Mouse (Mus musculus) layer of hippocampus, adult 9-10 months (tissue): Measurements from ENCODE around the gene Gm9936.
"Not testable (repeated sequence)": the region's sequence is repeated elsewhere in the genome, so short reads cannot be mapped to it uniquely, and the experiment has no call there.

Experiments used
- DNase-seq: peaks from one replicate; pipeline ENCODE4 v3.0.0; 2022; ENCODE audit warnings: low spot score

Gm9936 gene

GRCm38 (mm10) chr5:114858582-114858981 is at the start of gene Gm9936:
TSS of gene Gm9936 (minus strand) at chr5:114858682.
- DNase-seq = no peak

- DNase-seq = no peak
These were observed 43.9 kb upstream of the Gm9936 start for GRCm38 (mm10) chr5:114902413-114902812.

DNA sequence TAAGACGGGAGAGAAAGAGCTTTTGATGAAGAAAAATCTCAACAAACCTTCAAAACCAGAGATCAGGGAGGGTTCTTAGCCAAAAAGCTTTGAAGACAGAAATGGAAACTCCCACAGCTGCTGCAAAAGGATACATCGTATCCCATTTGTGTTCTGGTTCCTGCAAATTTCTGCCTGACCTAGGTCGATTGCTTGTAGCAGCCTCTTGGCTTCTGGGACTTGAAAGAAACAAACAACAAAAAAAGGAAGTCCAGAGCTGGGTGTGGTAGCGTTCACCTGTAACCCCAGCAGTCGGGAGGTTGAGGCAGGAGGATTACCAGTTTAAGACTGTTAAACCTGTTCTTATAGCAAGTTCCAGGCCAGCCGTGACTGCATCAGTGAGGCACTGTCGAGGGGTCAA is 40.4 kb upstream of the Gm9936 start:
- DNase-seq = no peak

- DNase-seq = no peak
These were observed 38.9 kb upstream of the Gm9936 start for GRCm38 (mm10) chr5:114897374-114897793.

DNA sequence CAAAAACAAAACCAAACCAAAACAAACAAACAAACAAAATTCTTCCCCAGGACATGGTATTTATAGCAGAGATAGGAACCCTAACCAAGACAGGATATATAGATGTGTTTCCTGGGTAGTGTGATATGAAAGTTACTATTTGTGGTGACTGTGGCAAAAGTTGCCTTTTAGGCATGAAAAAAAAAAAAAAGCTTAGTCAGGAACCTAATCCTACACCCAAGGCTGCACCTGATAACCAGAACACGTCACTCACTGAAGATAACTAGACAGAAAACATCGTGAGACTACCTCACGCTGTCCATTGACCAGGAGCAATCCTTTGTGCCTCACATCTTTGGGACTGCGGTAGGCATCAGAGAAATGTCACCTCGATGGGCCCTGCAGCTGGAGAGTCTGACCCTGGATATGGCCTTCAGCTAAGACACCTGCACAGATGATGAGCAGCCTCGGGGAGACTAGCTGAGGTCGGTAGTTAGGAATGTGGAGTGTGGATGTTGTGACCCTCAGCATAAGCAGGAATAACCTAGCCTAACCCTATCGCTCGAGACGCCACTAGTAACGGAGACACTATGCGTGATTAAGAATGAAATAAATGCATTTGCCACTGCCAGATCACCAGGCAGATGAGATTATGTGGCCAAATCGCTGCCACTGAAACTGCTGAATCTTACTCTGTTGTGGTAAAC is 38.3 kb upstream of the Gm9936 start, which contains the start of gene Oasl2:
Gene Oasl2, plus strand, starts transcription at position 249 of the 686 bp plus-strand sequence.
- DNase-seq = no peak

- DNase-seq = no peak
These were observed 37.1 kb upstream of the Gm9936 start for GRCm38 (mm10) chr5:114895542-114895941.

GRCm38 (mm10) chr5:114888995-114889394 is 30.5 kb upstream of the Gm9936 start:
- DNase-seq = no peak

GRCm38 (mm10) chr5:114886801-114887200 is 28.3 kb upstream of the Gm9936 start:
- DNase-seq = no peak

GRCm38 (mm10) chr5:114883022-114883421 is 24.5 kb upstream of the Gm9936 start:
- no peak for DNase-seq

GRCm38 (mm10) chr5:114882319-114882718 is 23.8 kb upstream of the Gm9936 start:
- not testable (repeated sequence) for DNase-seq

DNA sequence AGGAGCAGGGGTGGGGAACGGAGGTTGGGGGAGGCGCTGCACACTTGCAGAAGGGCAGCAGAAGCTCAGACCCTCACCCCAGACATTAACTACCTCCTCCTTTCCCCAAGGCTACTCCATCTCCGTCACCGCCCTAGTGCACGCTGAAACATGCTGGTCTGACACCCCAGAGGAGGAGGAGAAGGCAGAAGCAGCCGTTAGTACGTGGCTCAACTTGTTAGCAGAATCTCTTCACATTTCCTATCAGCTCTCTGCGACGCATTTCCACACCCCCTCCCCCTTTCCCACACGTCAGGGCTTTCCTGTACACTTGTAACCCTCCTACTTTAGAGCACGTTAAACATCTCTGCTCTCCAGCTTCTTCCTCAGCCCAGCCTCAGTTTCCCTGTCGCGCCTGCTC is 20.9 kb upstream of the Gm9936 start:
- no peak for DNase-seq

GRCm38 (mm10) chr5:114877487-114877886 is 19.0 kb upstream of the Gm9936 start:
- no peak for DNase-seq

GRCm38 (mm10) chr5:114876331-114876730 is 17.8 kb upstream of the Gm9936 start:
- no peak for DNase-seq

GRCm38 (mm10) chr5:114875858-114876257 is 17.4 kb upstream of the Gm9936 start:
- no peak for DNase-seq

GRCm38 (mm10) chr5:114865279-114865678 is 6.8 kb upstream of the Gm9936 start:
- DNase-seq = no peak

GRCm38 (mm10) chr5:114864813-114865212 is 6.3 kb upstream of the Gm9936 start:
- DNase-seq = no peak

DNA sequence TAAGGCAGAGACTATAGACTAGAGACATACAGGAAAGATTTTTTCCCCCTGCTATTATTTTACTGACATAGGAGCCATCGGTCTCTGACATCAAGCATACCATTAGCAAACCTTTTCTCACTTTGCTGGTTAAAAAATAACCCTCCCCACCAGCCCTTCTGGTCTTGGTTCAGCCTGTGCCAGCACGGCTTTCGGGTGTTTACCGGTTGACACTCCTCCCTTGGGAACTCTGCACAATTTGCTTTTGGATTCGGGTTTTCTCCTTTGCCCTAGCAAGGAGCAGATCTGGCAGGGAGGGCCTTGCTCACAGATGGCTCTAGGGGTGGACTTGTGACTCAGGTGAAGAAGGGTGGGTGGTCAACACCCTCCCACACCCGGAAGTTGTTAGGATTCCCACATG is 3.2 kb upstream of the Gm9936 start:
- no peak for DNase-seq

- peak; percentile 48 for DNase-seq
These were observed 771 bp upstream of the Gm9936 start for GRCm38 (mm10) chr5:114859253-114859652.

DNA sequence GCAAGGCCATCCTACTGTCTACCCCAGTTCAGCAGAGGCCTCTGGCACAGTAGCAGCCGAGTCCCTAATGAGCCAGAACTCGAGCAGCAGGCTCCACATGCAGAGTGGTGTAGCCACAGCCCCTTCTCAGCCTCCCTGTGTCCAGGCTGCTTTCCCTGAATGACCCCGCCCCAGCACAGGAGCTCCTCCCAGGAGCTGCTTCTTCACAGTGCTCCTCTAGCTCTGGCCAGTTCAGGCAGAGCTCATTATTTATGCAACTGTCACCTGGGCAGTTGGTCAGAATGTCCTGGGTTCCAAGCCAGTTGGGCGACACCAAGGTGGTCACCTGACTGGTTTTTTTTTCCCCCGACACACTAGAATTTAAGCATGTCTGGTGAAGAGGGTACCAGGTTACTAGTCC is 5.1 kb downstream of the Gm9936 start, which contains the start of gene 4930519G04Rik:
Gene 4930519G04Rik, plus strand, starts transcription at position 301 of the 400 bp plus-strand sequence.
- DNase-seq = not testable (repeated sequence)

GRCm38 (mm10) chr5:114851565-114852236 is 6.8 kb downstream of the Gm9936 start:
- DNase-seq = no peak

- DNase-seq = not testable (repeated sequence)
These were observed 14.1 kb downstream of the Gm9936 start for GRCm38 (mm10) chr5:114844371-114844770.

GRCm38 (mm10) chr5:114842674-114843073 is 15.8 kb downstream of the Gm9936 start:
- DNase-seq = no peak

- not testable (repeated sequence) for DNase-seq
These were observed 16.3 kb downstream of the Gm9936 start for GRCm38 (mm10) chr5:114842155-114842554.
